Mouse (Mus musculus) macrophage (primary cell): Measurements from ENCODE around the gene Lias. TPM values are rescaled to one million over a fixed set of nuclear protein-coding genes. Genes with fewer than 3 reads are reported as not detected.

Source experiments
- H3K27ac ChIP-seq: fragments of 350-480 bp; formaldehyde crosslinking; 2 replicates; pipeline ENCODE4 v1.9.0; 2021
- H3K36me3 ChIP-seq: fragments of 350-480 bp; formaldehyde crosslinking; 2 replicates; pipeline ENCODE4 v1.9.0; 2021; ENCODE audit errors: inconsistent target
- H3K4me3 ChIP-seq: fragments of 350-480 bp; formaldehyde crosslinking; 2 replicates; pipeline ENCODE4 v1.9.0; 2021; ENCODE audit errors: inconsistent target
- H3K79me2 ChIP-seq: fragments of 350-480 bp; formaldehyde crosslinking; 2 replicates; pipeline ENCODE4 v1.9.0; 2021; ENCODE audit errors: inconsistent target
- WGBS: methylation state at CpG from one replicate; pipeline ENCODE4 v1.1.7; 2026; ENCODE audit warnings: inconsistent platforms; ENCODE audit not compliant: missing documents; 5-methylcytosine and 5-hydroxymethylcytosine counted together
- polyA plus RNA-seq: library from polyadenylated mRNA; stranded (reverse); fragments of 250-400 nt; gene quantifications from 3 replicates; pipeline ENCODE4 v1.2.4, GENCODE M21; 2018; ENCODE audit warnings: inconsistent platforms

Gene Lias
- polyA plus RNA-seq, 1 experiment from 2014 or later, result 35.1 TPM

DNA sequence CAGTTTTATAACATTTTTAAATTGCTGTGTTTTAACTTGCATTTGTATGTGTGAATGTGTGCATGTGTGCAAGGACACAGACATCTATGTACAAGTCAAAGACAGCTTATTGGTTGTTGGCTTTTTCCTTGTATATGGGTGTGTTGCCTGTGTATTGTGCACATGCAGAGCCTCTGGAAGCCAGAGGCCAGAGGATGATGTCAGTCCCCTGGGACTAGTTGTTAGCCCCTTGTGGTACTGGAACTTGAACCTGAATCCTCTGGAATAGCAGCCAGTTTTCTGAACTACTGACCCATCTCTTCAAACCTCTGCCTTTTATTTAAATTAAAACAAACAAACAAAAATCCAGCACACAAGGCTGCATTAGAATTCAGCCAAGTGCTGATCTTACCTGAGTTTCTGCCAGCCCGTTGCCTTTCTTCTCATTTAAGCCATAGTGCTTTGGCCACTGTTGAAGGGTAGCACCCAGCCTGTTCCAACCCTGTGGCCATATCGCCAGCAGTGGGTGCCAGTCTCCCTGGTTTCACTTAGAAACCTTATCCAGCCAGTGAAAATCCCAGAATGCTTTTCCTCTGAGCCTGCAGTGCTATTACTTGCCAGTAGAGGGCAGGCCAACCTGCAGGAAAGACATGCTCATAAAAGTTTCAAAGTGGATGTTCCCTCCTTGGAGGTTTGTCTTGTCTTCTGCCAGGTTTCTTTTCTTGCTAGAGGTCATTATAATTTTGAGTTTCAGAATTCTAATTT lies 10.1 kb downstream of the Lias start:
- 19% methylated on average over 2 of the region's 2 CpGs for WGBS
- H3K4me3 ChIP-seq, result no peak overlapping the region
- no peak overlapping the region for H3K27ac ChIP-seq
- peaks cover 71% of the 10 kb centered on the region for H3K36me3 ChIP-seq
- H3K79me2 ChIP-seq, result no peaks in the 10 kb centered on the region

DNA sequence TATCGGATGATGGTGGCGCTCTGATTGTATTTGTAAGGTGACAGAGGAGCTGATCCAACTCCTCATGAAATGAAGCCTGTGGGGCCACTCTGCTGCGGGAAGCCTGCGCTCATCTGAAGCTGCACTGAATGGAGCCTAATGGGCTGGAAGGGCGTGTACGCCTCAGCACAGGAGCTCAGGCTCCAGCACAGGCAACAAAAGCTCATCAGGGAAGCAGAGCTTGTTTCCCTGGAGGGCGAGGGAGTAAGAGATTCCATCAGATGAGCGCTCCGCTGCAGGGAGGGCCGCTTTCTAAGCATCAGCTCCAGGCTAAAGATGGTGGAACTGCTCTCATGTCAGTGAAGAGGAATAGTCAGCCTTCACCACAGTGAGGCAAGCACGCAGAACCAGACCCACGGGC lies 16.7 kb downstream of the Lias start:
- Histone ChIP-seq H3K4me3 (no peak overlapping the region), H3K36me3 (peaks cover 61% of the 10 kb centered on the region), H3K27ac (no peak overlapping the region), H3K79me2 (no peaks in the 10 kb centered on the region)
- WGBS, result 94% methylated on average over 11 of the region's 12 CpGs

DNA sequence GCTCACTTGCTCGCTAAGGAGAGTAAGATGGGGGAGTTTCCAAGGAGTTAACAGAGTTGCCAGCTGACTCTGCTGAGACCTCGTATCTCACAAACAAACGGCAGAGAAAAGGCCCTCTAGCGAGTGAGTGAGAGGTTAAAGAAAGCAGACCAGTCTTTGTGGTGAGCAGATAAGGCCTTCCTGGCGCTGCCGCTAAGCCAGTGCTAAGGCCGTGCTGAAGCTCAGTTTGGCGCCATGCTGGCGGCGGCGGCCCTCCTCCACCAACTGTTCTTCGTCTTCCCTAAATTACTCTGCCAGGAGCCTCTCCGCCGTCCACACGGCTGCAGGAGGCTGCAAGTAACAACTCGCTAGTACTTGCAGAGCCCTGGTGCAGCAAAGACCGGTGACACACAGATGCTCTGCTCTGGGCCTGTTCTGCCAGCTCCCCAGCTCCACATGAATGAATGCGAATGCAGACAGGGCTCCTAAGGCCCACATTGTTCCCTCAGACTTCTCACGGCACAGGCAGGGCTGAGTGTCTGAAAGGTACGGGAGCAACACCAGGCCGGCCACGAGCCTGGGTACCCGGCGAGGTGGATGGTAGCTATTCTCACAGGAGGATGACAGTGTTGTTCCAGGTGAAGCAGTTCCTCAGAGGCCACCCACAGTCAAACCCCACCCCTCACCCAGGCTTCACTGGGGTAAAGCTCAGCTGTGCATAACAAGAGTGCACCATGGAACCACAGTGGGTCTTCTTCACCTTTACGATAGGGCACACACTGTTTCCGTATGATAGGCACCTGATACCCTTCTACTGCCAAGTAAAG lies 24.6 kb downstream of the Lias start:
- H3K36me3 ChIP-seq, result peaks cover 63% of the 10 kb centered on the region
- no peak overlapping the region for H3K4me3 ChIP-seq
- no peak overlapping the region for H3K27ac ChIP-seq
- WGBS, result 89% methylated on average over 26 of the region's 26 CpGs
- H3K79me2 ChIP-seq, result no peaks in the 10 kb centered on the region

DNA sequence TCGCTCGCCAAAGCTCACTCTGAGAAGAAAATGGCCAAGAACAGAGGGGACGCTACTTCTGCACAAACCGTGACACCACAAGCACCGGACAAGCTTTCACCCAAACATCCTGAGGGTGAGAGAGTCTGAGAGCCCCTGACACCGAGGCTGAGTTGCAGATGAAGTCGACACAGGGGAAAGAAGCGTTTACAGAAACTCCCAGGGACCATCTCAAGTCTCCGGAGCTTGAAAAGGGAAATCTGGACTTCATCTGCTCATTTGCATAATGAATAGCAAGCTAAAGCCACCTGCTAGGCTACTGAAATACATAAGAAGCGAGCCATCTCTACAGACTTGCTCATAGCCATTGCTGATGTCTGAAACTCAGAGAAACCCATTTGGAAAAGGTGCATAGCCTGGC lies 27.8 kb downstream of the Lias start:
- H3K27ac ChIP-seq, result no peak overlapping the region
- H3K79me2 ChIP-seq, result no peaks in the 10 kb centered on the region
- 93% methylated on average over 10 of the region's 10 CpGs for WGBS
- H3K4me3 ChIP-seq, result no peak overlapping the region
- peaks cover 70% of the 10 kb centered on the region for H3K36me3 ChIP-seq

DNA sequence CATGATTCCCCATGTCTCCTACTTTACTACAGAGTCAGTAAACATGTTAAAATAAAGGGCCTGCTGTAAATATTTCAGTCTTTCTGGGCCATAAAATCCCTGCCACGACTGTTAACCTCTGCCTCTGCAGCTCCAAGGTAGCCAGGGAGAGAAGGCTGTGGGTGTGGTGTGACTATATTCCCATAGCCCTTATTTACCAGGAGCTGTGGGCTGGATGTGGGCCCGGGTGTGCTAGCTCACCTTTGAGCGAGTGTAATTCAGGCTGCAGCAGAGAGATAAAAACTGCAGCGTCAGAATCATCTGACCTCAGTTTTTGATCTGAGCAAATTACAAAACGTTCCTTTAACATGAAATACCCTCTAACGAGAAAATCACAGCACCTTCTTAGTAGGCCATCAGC lies 29.5 kb downstream of the Lias start:
- H3K27ac ChIP-seq, result no peak overlapping the region
- peaks cover 60% of the 10 kb centered on the region for H3K36me3 ChIP-seq
- H3K79me2 ChIP-seq, result no peaks in the 10 kb centered on the region
- H3K4me3 ChIP-seq, result no peak overlapping the region
- 87% methylated on average over 6 of the region's 6 CpGs for WGBS

DNA sequence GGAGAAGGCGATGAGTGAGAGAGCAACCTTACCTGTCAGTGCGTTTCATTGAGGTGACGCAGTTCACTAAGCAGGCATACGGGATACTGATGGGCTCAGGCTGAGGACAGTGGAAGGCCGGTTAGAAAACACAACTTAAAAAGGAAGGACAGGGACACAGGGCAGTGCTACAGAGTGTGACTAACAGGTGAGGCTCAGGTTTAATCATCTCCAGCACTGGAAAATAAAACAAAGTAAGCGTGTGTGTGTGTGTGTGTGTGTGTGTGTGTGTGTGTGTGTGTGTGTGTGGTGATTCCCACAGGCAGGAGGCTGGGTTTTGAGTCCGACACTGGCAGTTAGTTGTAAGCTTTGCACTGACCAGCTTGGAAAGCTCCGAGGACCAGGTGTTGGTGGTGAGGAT lies 31.5 kb downstream of the Lias start:
- H3K27ac ChIP-seq, result no peak overlapping the region
- 96% methylated on average over 8 of the region's 8 CpGs for WGBS
- H3K4me3 ChIP-seq, result no peak overlapping the region
- H3K79me2 ChIP-seq, result no peaks in the 10 kb centered on the region
- peaks cover 40% of the 10 kb centered on the region for H3K36me3 ChIP-seq

DNA sequence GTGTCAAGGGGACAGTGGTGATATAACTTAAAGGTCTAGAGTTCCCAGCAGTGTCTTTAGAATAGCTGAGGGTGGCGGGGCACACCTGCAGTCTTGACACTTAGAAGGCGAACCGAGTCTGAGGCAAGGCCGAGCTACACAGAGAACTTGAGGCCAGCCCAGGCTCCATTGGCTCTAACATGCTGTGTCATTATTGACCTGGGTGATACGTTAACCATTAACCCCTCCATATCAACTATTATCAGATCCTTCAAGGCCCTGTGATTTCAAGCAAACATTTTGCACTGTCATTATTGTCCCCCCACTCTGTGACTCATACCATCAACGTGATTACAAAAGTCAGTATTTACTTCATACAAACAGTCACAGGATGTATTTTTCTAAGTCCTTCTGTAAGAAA lies 32.9 kb downstream of the Lias start:
- peaks cover 10% of the 10 kb centered on the region; the same call in 1 of the 2 replicates for H3K79me2 ChIP-seq
- peaks cover 32% of the 10 kb centered on the region for H3K36me3 ChIP-seq
- 83% methylated on average over 6 of the region's 6 CpGs for WGBS
- no peak overlapping the region for H3K4me3 ChIP-seq
- H3K27ac ChIP-seq, result no peak overlapping the region

DNA sequence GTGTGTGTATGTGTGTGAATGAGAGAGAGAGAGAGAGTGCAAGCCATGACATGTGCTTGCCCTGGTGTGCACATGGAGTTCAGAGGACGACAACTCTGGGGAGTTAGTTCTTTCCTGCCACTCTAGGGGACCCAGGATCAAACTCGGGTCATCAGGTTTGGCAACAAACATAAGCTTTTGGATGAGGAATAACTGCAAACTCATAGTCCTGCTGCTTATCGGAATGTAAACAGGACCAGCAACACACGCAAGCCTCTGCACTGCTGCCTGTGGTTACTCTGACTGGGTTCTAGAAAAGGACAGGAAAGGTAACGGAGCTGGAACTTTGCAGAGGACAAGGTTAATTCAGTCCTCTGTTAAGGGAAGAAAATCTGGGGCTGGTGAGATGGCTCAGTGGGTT lies 34.0 kb downstream of the Lias start:
- no peak overlapping the region for H3K4me3 ChIP-seq
- peaks cover 31% of the 10 kb centered on the region for H3K36me3 ChIP-seq
- H3K79me2 ChIP-seq, result peaks cover 15% of the 10 kb centered on the region; the same call in 1 of the 2 replicates
- 99% methylated on average over 5 of the region's 5 CpGs for WGBS
- no peak overlapping the region for H3K27ac ChIP-seq

DNA sequence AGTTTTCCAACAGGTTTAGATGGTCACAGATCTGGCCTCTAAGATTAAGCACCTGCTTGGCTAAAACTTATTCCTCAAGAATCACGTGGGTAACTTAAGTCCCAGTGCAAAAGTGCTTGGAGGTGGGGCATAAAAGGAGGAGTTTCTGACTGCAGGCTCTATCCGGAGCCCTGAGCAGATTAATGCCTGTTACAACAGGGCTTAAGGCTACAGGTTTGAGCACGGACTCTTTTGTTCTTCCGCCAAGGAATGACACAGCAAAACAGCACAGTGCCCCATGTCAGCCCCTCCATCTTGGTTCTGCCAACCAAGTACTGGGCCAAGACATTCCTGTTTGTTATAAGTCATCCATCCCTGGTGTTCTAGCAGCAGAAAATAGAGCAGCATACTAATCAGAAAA lies 37.0 kb downstream of the Lias start:
- no peak overlapping the region for H3K27ac ChIP-seq
- 61% methylated on average over 4 of the region's 4 CpGs for WGBS
- H3K36me3 ChIP-seq, result peaks cover 6% of the 10 kb centered on the region
- H3K79me2 ChIP-seq, result peaks cover 46% of the 10 kb centered on the region
- no peak overlapping the region for H3K4me3 ChIP-seq

DNA sequence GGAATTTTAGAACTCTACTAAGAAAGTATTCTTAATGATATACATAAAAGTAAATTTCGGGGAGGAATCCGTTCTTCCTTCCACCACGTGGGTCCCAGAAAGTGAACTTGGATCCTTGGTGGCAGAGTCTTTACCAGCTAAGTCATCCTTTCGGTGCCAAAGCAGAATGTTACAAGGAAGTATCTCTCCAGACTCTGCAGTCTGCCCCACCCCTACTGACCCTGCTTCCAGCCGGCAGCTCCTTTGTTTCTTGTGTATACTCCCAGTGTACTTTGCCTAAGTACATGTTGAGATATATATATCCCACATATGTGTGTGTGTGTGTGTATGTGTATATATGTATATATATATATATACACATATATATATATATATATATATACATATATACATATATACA lies 38.1 kb downstream of the Lias start:
- H3K79me2 ChIP-seq, result peaks cover 57% of the 10 kb centered on the region
- H3K4me3 ChIP-seq, result no peak overlapping the region
- no peak overlapping the region for H3K27ac ChIP-seq
- 90% methylated on average over 5 of the region's 5 CpGs for WGBS
- no peaks in the 10 kb centered on the region; the same call in 1 of the 2 replicates for H3K36me3 ChIP-seq

DNA sequence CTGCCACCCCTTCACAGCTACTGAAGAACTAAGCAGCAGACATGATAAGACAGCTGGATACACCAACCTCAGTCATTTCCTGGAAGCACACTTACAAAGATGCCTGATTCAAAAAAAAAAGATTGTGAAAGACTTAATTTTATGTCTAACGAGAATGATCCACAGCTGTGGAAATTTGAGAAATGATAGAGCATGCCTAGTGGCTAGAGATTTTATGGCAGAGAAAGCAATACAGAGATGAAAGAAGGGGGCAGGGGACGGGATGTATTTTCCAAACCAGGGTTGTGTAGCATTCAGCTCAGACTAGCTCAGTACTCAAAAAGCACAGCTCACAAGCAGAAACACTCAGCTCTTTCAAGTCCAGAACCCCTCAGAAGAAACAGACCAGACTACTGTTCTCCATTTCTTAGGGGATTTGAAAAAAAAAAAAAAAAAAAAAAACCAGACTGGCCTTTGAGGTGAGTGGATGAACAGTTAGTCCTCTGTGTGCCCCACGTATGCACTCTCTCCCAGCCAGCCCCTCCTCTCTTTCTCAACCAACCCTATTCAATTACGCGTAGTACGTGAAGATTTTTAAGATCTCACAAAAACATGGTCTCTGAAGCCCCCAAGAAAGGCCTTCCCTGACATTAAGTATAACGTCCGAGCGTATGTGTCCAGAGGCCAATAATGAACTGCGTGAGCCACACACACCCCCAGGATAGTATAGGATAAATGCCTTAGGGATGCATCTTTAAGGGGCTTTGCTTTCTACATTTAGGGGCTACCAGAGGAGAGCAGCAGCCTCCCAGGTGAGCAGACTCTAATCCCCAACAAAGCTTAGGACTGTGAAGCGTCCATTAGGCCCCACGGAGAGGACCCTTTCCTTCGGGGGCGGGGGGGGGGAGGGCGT lies 43.4 kb downstream of the Lias start:
- no peaks in the 10 kb centered on the region for H3K36me3 ChIP-seq
- H3K4me3 ChIP-seq, result peak overlapping the region; percentile 80
- 10% methylated on average over 10 of the region's 15 CpGs for whole genome bisulfite sequencing
- H3K79me2 ChIP-seq, result peaks cover 55% of the 10 kb centered on the region
- H3K27ac ChIP-seq, result peak overlapping the region; percentile 15; the same call in 1 of the 2 replicates

DNA sequence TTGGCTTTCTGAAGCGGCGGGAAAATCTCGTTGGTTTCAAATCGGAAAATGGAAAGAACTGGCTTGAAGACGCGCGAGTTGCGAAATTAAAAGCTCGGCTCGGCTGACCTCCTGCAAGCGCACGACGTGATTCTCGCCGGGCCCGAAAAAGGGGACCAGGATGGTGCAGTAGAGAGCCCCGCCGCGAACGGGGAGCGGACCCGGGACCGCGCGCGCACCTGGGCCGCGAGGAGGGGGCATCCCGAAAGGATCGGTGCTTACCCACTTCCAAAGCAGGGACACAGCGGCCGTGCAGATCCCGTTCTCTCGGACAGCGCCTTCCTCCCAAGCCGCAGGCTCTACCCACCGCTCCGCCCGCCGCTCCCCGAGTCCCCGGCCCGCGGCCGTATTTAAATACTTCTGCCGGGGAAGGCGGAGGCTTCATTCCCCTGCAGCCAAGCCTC lies 44.1 kb downstream of the Lias start:
- Histone ChIP-seq H3K4me3 (peak overlapping the region; percentile 80), H3K79me2 (peaks cover 49% of the 10 kb centered on the region), H3K27ac (peak overlapping the region; percentile 15; the same call in 1 of the 2 replicates), H3K36me3 (no peaks in the 10 kb centered on the region)
- WGBS, result under 1% methylated on average over 45 of the region's 47 CpGs

DNA sequence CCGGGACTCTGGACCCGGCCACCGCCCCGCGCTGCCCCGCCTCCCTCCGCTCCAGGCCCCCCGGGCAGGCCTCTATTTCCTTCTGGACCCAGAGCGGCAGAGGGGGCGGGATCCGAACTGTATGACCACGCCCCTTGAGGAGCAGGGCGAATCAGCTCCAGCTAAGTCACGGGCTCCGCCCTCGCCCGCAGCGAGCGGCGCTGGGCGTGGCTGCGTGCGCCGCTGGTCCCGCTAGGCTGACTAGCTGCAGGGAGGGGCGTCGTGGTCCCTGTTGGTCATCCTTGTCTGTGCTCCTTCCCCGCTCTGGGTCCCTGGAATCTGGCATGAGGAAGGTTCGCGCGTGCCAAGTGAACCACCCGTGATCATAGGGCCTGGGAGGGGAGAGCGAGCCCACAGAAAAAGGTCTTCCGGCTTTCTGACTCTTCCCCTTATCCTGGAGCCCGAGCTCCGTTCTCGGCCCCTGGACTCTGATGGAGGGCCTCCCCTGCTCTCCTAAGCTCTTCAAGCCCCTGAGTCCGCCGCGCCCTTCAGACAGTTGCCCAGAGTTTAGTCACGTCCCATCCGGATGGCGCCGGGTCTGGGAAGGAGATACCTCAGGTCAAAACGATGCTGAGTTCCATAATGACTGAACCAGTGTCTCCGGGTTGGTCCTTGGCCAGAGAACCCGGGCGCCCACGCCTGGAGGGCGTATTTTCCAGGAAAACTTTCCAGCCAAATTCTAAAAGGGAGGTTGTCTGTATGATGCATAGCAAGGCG lies 44.7 kb downstream of the Lias start, which contains the start of gene Ugdh:
Gene Ugdh, minus strand, starts transcription at position 144 of the 756 bp plus-strand sequence.
- WGBS, result 0% methylated on average over 44 of the region's 51 CpGs
- H3K4me3 ChIP-seq, result peak within 1 kb of the TSS; percentile 80
- no peaks in the 10 kb centered on the region for H3K36me3 ChIP-seq
- H3K79me2 ChIP-seq, result peaks cover 43% of the 10 kb centered on the region
- peak within 1 kb of the TSS; percentile 74 for H3K27ac ChIP-seq

DNA sequence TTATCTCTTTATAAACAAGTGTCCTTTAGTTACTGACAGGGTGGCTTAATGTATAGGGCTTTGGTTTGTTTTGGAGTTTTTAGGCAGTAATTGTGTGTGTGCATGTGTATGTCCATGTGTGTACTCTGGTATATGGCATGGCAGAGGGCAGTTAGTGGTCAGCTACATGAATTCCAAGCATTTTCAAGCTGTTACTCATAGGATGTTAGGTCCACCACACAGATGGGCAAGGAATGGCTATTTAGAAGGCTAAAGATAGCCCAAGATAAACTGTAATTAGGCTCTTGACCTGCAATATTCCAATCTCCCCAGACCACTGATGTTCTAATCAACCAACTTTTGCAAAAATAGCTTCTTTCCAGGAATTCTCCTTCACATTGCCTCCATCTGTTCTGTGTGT lies 46.7 kb downstream of the Lias start:
- Histone ChIP-seq H3K27ac (no peak overlapping the region), H3K79me2 (peaks cover 22% of the 10 kb centered on the region), H3K36me3 (no peaks in the 10 kb centered on the region), H3K4me3 (no peak overlapping the region)
